Mouse (Mus musculus) thymus, postnatal 4 days (tissue): ENCODE data around the gene Gm20388.

Experiments used
- DNase-seq: peaks from one replicate; pipeline ENCODE4 v3.0.0; 2021

The Gm20388 gene

GRCm38 (mm10) chr8:121552506-121552905 is 1641.9 kb downstream of the Gm20388 start:
- no peak for DNase-seq

DNA sequence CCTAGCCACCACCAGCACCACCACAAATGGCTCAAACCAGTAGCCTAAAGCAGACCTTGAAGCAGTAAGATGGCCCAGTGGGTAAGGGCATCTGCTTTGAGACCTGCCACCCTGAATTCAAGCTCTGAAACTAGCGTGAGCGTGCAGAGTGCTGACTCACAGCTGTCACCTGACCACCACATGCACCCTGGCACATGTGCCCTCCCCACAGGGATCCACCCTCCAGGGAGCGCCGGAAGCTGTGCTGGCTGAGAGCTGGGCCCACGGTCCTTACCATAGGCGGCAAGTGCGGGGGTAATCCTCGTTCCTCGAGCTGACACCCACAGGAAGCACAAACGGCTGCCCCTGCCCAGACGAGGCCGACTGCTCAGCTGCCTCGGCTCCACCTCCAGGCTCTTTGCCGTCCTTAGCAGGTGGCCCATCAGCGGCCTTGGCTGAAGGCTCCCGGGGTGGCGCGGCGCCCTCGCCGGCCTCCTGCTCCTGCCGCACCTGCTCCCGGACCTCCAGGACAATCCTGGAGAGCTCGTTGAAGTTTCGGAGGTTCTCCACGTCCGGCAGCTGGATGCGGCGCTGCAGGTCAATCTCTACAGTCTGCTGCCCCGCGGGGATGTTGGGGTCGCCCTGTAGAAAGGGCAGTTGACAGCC is 1643.3 kb downstream of the Gm20388 start:
- no peak for DNase-seq

GRCm38 (mm10) chr8:121557746-121558145 is 1647.1 kb downstream of the Gm20388 start:
- DNase-seq: no peak

DNA sequence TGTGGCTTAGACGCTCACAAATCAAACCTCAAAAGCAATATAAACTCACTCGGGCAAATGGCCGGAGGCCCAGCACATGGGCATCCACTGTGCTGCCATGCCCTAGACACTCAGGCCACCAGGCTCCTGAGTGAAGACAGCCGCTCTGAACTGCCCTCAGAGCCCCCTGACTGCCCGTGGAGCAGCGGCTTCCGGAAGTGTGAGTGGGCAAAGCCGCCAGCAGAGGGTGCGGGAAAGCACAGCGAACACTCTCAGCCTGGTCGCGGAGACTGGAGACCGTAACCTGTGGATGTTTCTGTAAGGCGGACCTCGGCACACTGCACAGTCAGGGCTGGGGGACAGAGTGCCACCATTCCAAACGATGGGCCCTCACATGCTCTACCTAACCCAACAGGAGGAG is 1647.9 kb downstream of the Gm20388 start:
- no peak for DNase-seq

DNA sequence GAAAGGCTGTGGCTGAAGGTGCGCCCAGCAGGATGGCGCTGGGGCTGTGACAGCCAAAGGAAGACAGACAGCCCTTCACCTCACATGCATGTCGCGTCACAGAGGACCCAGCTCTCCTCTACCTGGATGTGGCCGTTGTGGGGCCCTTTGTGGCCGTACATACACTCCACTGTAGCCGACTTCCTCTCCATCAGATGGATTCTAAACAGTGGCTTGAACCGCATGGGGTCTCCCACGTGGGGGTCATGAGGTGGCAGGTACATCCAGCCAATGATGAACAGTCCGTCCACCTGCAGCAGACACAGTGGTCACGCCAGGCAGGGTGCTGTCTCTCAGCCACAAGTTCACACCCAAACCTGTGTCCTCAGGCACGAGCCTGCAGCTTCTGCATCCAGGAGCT is 1649.2 kb downstream of the Gm20388 start:
- no peak for DNase-seq

- DNase-seq: no peak
Observed at GRCm38 (mm10) chr8:121560432-121561100, 1649.9 kb downstream of the Gm20388 start.

DNA sequence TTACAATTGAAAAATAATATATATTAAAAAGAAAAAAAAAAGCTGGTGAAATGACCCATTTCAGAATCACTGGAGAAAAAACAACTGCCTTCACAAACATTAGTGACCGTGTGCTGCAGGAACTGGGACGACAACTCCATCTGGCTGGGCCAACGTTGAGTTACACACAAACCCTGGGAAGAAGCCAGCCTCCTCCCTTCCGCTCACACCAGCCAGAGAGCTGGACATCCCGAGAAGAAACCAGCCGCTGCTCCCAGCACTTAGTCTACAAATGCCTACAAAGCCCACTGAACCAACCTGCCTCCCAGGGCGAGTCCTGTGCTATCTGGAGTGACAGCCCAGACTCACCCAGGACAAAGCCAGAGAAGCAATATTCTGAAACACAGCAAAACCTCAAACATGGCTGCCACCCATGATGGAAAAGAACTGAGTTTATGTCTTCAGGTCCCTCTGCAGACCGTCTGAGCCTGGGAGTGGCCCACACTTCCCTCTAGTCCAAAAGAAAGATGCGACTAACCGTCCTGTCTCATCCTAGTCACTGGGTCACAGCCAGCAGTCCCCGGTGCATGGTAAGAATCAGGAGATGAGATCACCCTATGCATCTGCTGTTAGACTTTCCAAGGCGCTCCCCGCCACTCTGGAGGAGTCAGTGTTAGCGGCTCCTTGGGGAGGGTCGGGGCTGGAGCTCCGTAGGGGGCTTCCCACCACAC is 1651.2 kb downstream of the Gm20388 start:
- no peak for DNase-seq

- DNase-seq: no peak
Observed at GRCm38 (mm10) chr8:121562941-121563351, 1652.3 kb downstream of the Gm20388 start.

GRCm38 (mm10) chr8:121563701-121564100 is 1653.1 kb downstream of the Gm20388 start:
- DNase-seq: no peak

- no peak for DNase-seq
Observed at GRCm38 (mm10) chr8:121568321-121568720, 1657.7 kb downstream of the Gm20388 start.

DNA sequence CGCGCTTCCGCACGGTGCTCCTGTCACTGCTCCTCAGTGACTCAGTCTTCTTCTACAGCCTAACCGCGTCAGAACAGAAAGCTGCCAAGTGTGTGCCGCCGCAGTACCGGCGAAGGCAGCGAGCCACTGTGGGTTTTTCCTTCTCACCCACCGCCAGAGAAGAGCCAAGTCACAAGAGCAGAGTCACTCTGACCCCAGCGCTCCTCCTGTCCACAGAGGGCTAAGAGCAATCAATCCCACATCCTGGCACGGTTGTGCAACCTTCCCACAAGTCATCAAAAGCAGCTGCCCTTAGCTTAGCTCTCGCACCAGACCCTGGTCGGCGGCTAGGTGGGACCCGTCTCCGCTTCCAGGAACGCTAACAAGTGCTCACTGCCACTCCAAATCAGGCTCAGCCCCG is 1659.7 kb downstream of the Gm20388 start:
- no peak for DNase-seq

- DNase-seq: no peak
Observed at GRCm38 (mm10) chr8:121570801-121571200, 1660.2 kb downstream of the Gm20388 start.

DNA sequence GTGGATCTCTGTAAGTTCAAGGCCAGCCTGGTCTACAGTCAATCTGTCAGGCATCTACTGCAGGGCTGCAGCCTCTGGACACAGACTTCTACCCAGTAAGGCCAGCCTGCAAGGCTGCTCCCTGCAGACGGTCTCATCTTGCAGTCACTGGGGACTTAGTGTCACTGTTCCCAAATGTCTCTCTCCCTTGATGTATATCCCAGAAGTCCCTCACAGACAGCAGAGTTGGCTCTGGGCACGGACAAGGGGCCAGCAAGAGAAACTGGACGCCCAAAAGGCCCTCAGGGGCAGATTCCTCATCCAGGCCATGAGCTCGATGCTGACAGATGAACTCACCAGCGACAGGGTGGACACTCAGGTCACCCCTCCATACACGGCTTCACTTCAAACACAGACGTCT is 1661.5 kb downstream of the Gm20388 start:
- no peak for DNase-seq

DNA sequence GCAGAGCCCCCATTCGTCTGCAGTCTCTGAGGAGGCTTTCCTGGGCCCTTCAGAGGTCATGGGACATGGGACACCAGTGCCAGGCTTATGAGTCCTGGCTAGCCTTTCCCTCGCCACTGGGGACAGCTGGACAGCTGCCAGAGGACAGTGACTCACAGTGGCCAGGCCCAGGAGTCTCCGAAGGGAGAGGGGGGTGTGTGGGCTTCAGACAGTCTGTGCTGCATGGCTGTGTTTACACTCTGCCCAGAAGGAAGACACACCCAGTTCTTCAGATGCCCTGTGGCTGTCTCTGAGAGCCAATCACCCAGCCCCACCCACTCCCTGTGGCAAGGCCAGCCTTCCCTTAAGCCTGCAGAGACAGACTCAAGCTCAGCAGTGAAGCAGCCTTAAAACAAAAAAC is 1662.6 kb downstream of the Gm20388 start:
- DNase-seq: no peak

- DNase-seq: no peak
Observed at GRCm38 (mm10) chr8:121575661-121576060, 1665.0 kb downstream of the Gm20388 start.

- no peak for DNase-seq
Observed at GRCm38 (mm10) chr8:121577751-121578675, 1667.4 kb downstream of the Gm20388 start.

- peak; percentile 100 for DNase-seq
Observed at GRCm38 (mm10) chr8:121578676-121579451, 1668.2 kb downstream of the Gm20388 start, which contains the start of gene Fbxo31. Gene Fbxo31, minus strand, starts transcription at chr8:121578806.

- no peak for DNase-seq
Observed at GRCm38 (mm10) chr8:121580465-121580864, 1669.8 kb downstream of the Gm20388 start.

GRCm38 (mm10) chr8:121583653-121584052 is 1673.0 kb downstream of the Gm20388 start:
- no peak for DNase-seq

DNA sequence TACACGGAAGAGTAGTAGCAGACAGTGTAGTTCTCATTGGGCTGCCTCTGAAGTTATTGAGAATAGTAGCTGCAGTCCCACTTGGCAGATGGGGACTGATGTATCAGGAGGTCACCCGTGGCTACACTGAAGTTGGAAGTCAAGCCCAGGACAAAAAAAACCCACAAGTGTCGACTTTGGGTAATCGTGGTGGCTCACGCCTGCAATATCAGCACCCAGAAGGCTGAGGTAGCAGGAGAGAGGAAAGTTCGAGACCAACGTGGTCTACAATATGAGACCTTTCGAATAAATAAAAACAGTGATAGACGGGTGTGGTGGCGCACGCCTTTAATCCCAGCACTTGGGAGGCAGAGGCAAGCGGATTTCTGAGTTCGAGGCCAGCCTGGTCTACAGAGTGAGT is 1674.1 kb downstream of the Gm20388 start:
- DNase-seq: no peak

- peak; percentile 100 for DNase-seq
Observed at GRCm38 (mm10) chr8:121585159-121585825, 1674.7 kb downstream of the Gm20388 start.
